Mouse (Mus musculus) limb, embryonic 14.5 days (tissue): ENCODE data around the gene Gata5. TPM values are rescaled to one million over a fixed set of nuclear protein-coding genes. Genes with fewer than 3 reads are reported as not detected.

Source experiments
- ATAC-seq: fragments of 200-750 bp; cut with Nextera tagmentation; 2 replicates; pipeline ENCODE4 v1.8.0; 2017; ENCODE audit warnings: low read depth, moderate number of reproducible peaks, moderate TSS enrichment; ENCODE audit not compliant: low FRiP score
- DNase-seq: peaks from one replicate; pipeline ENCODE4 v3.0.0-alpha.2; 2015; ENCODE audit warnings: low spot score
- H3K27ac ChIP-seq: fragments of 300-500 bp; sonication (generic); replicated peaks from 2 replicates; pipeline ENCODE4 v1.5.1; 2014; ENCODE audit warnings: low read depth, mild to moderate bottlenecking, low read length, moderate library complexity, mixed read lengths
- H3K27me3 ChIP-seq: fragments of 300-500 bp; sonication (generic); 2 replicates; pipeline ENCODE4 v1.6.1; 2014; ENCODE audit warnings: low read length, mixed read lengths; ENCODE audit not compliant: control insufficient read depth, insufficient read depth
- H3K36me3 ChIP-seq: fragments of 300-500 bp; sonication (generic); 2 replicates; pipeline ENCODE4 v1.6.1; 2014; ENCODE audit warnings: mild to moderate bottlenecking, low read length, moderate library complexity, mixed read lengths; ENCODE audit not compliant: control insufficient read depth, insufficient read depth
- H3K4me1 ChIP-seq: fragments of 300-500 bp; sonication (generic); 2 replicates; pipeline ENCODE4 v1.6.1; 2014; ENCODE audit warnings: antibody characterized with exemption, low read length, mixed read lengths; ENCODE audit not compliant: control insufficient read depth, insufficient read depth
- H3K4me2 ChIP-seq: fragments of 300-500 bp; sonication (generic); replicated peaks from 2 replicates; pipeline ENCODE4 v1.6.1; 2014; ENCODE audit warnings: low read depth, mild to moderate bottlenecking, low read length, moderate library complexity; ENCODE audit not compliant: severe bottlenecking
- H3K4me3 ChIP-seq: fragments of 300-500 bp; sonication (generic); replicated peaks from 2 replicates; pipeline ENCODE4 v1.5.1; 2014; ENCODE audit warnings: low read length
- H3K9ac ChIP-seq: fragments of 300-500 bp; sonication (generic); 2 replicates; pipeline ENCODE4 v1.6.1; 2014; ENCODE audit warnings: mild to moderate bottlenecking, low read depth, low read length, moderate library complexity; ENCODE audit not compliant: severe bottlenecking
- H3K9me3 ChIP-seq: fragments of 300-500 bp; sonication (generic); 2 replicates; pipeline ENCODE4 v1.6.1; 2016; ENCODE audit warnings: low read length; ENCODE audit not compliant: control insufficient read depth
- POLR2A ChIP-seq: fragments of 200-500 bp; IDR thresholded peaks from 2 replicates; pipeline ENCODE4 v1.8.0; 2012; ENCODE audit warnings: inconsistent platforms, mild to moderate bottlenecking, moderate library complexity, borderline replicate concordance; ENCODE audit not compliant: insufficient read depth, insufficient read length; ENCODE audit errors: extremely low read depth
- WGBS: fragments of 180-500 bp; shearing (Covaris S2); extraction: QIAGEN DNeasy Blood & Tissue Kit; methylation state at CpG from one replicate; pipeline ENCODE4 v1.1.7; 2014; 5-methylcytosine and 5-hydroxymethylcytosine counted together
- polyA plus RNA-seq, 2 experiments: library from polyadenylated mRNA; depleted of rRNA in 1 of 2; stranded (reverse) in 1 of 2; unstranded in 1 of 2; fragments of >200 nt; fragmentation: Nextera tagmentation in 1 of 2; extraction: Ambion mirVana in 1 of 2; gene quantifications; 2 replicates each; pipeline versions ENCODE4 v1.2.1 to v1.2.3; 2012 to 2014

Gata5 gene
- polyA plus RNA-seq, 2 experiments, result 0.05 to 0.06 TPM

DNA sequence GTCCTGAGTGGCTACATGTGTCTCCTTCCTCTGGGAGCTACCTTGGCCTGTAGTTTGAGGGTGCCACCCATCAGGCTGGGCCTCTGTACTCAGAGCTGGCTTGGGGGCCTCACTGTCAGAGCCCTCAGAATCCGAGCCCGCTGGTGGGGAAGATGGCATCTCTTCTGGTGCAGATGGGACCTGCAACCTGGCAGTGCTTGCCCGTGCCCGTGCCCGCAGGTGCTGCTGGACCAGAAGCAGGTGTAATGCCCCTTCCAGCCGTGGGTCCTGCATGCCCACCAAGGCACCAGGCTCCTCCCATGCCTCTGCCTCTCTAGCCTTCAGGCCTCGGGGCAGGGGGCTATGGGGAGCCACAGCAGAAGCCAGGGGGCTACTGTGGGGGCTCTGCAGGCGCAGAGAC, 55.2 kb downstream of the Gata5 start:
- ATAC-seq (no peak), DNase-seq (no peak)
- no peak for TF ChIP-seq POLR2A
- no peak overlapping the region for H3K4me3 ChIP-seq
- no peaks in the 10 kb centered on the region for H3K27me3 ChIP-seq
- H3K27ac ChIP-seq, result no peak overlapping the region
- no peaks in the 10 kb centered on the region for H3K36me3 ChIP-seq
- H3K9me3 ChIP-seq, result no peaks in the 10 kb centered on the region
- H3K4me1 ChIP-seq, result no peaks in the 10 kb centered on the region
- H3K9ac ChIP-seq, result 0 out of 2 replicates have a peak overlapping the region, but pooled peaks have one; percentile 1
- no peak overlapping the region for H3K4me2 ChIP-seq
- WGBS, result 76% methylated on average over 8 of the region's 8 CpGs

- no peak overlapping the region for H3K4me3 ChIP-seq
- no peak overlapping the region for H3K9ac ChIP-seq
- no peaks in the 10 kb centered on the region for H3K9me3 ChIP-seq
- no peak for TF ChIP-seq POLR2A
- no peak overlapping the region for H3K27ac ChIP-seq
- DNase-seq (no peak), ATAC-seq (no peak)
- no peaks in the 10 kb centered on the region for H3K27me3 ChIP-seq
- H3K4me2 ChIP-seq, result no peak overlapping the region
- 61% methylated on average over 8 of the region's 8 CpGs for WGBS
- H3K4me1 ChIP-seq, result 0 out of 2 replicates have a peak, but pooled peaks cover 3% of the 10 kb centered on the region
- H3K36me3 ChIP-seq, result no peaks in the 10 kb centered on the region
These were observed 56.7 kb downstream of the Gata5 start for GRCm38 (mm10) chr2:180277773-180278320.

DNA sequence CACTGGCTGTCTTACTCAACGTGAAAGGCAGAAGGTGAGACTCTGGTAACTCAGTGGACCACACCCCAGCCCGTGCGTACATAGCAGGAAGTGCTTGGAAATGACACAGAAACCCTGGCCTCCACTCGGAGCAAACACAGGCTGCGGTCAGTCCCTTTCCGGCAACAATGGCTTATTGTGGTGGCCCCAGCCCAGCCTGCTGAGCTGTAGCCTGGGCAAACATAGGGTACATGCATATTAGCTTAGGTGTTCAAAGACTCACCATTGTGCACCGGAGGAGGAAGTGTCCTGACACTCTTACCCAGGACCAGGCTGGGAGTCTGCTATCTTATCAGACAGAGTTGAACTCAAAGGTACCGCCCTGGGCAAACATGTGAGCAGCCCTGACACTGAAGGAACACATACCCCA, 57.6 kb downstream of the Gata5 start:
- Histone ChIP-seq H3K27ac (no peak overlapping the region), H3K27me3 (no peaks in the 10 kb centered on the region), H3K4me1 (peaks cover 11% of the 10 kb centered on the region; the same call in 1 of the 2 replicates), H3K9ac (no peak overlapping the region), H3K36me3 (no peaks in the 10 kb centered on the region), H3K4me3 (no peak overlapping the region), H3K9me3 (no peaks in the 10 kb centered on the region), H3K4me2 (no peak overlapping the region)
- ATAC-seq (no peak), DNase-seq (no peak)
- WGBS, result 74% methylated on average over 8 of the region's 8 CpGs
- no peak for TF ChIP-seq POLR2A

GRCm38 (mm10) chr2:180276385-180276784, 58.1 kb downstream of the Gata5 start:
- H3K4me1 ChIP-seq, result peaks cover 14% of the 10 kb centered on the region; the same call in 1 of the 2 replicates
- H3K36me3 ChIP-seq, result no peaks in the 10 kb centered on the region
- ATAC-seq (no peak), DNase-seq (no peak)
- TF ChIP-seq POLR2A, result no peak
- H3K9me3 ChIP-seq, result no peaks in the 10 kb centered on the region
- no peak overlapping the region for H3K4me3 ChIP-seq
- no peak overlapping the region for H3K27ac ChIP-seq
- H3K9ac ChIP-seq, result no peak overlapping the region
- H3K4me2 ChIP-seq, result 0 out of 2 replicates have a peak overlapping the region, but pooled peaks have one; percentile 3
- WGBS, result 59% methylated on average over 4 of the region's 4 CpGs
- no peaks in the 10 kb centered on the region for H3K27me3 ChIP-seq

DNA sequence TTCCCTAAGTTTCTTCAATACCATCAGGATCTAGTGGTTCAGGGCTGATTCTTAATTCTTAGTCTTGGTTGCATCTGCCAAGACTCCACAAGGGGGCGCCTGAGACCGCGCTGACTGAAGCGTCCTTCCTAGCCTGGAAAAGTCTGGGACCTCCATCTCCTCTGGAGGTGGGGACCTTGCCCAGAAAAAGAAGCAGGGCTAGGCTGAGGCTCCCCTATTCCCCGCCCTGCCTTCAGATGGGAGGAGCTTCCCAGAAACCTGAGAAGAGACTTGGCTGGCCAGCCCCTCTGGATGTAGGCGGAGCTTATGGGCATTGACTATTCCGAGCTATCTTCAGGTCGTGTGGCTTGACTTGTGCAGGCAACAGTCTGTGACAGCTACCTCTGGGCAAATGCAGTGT, 58.7 kb downstream of the Gata5 start:
- WGBS, result 2% methylated on average over 8 of the region's 8 CpGs
- Histone ChIP-seq H3K27ac (no peak overlapping the region), H3K36me3 (peaks cover 2% of the 10 kb centered on the region; the same call in 1 of the 2 replicates), H3K9ac (no peak overlapping the region), H3K4me3 (no peak overlapping the region), H3K4me2 (0 out of 2 replicates have a peak overlapping the region, but pooled peaks have one; percentile 3), H3K4me1 (peaks cover 14% of the 10 kb centered on the region; the same call in 1 of the 2 replicates), H3K9me3 (no peaks in the 10 kb centered on the region), H3K27me3 (no peaks in the 10 kb centered on the region)
- ATAC-seq (peak; percentile 62), DNase-seq (peak; percentile 94)
- no peak for TF ChIP-seq POLR2A

Other genes starting within 250 kb of the Gata5 start
- gene Hrh3, start 230.2 kb downstream of the Gata5 start, polyA plus RNA-seq (2012; rRNA removed), result 0.04 and 0.10 TPM in 2 replicates
- gene Hrh3, start 230.2 kb downstream of the Gata5 start, polyA plus RNA-seq (2014; fragmentation: Nextera tagmentation; extraction: Ambion mirVana), result 0.17 TPM in 1 of 2 replicates, not detected in the other
- 23.2 and 28.6 TPM in 2 replicates for gene Osbpl2, start 215.4 kb downstream of the Gata5 start, polyA plus RNA-seq (2012; rRNA removed)
- 42.2 and 42.7 TPM in 2 replicates for gene Osbpl2, start 215.4 kb downstream of the Gata5 start, polyA plus RNA-seq (2014; fragmentation: Nextera tagmentation; extraction: Ambion mirVana)
- 115 and 147 TPM in 2 replicates for gene Adrm1, start 163.2 kb downstream of the Gata5 start, polyA plus RNA-seq (2012; rRNA removed)
- 135 and 147 TPM in 2 replicates for gene Adrm1, start 163.2 kb downstream of the Gata5 start, polyA plus RNA-seq (2014; fragmentation: Nextera tagmentation; extraction: Ambion mirVana)
- 47.3 and 56.7 TPM in 2 replicates for gene Lama5, start 108.8 kb downstream of the Gata5 start, polyA plus RNA-seq (2012; rRNA removed)
- gene Lama5, start 108.8 kb downstream of the Gata5 start, polyA plus RNA-seq (2014; fragmentation: Nextera tagmentation; extraction: Ambion mirVana), result 30.4 and 31.2 TPM in 2 replicates
- gene Rps21, start 77.3 kb downstream of the Gata5 start, polyA plus RNA-seq (2012; rRNA removed), result 3,975 and 4,219 TPM in 2 replicates
- 716 and 729 TPM in 2 replicates for gene Rps21, start 77.3 kb downstream of the Gata5 start, polyA plus RNA-seq (2014; fragmentation: Nextera tagmentation; extraction: Ambion mirVana)
- 37.7 and 45.8 TPM in 2 replicates for gene Cables2, start 61.2 kb downstream of the Gata5 start, polyA plus RNA-seq (2012; rRNA removed)
- 22.5 and 23.4 TPM in 2 replicates for gene Cables2, start 61.2 kb downstream of the Gata5 start, polyA plus RNA-seq (2014; fragmentation: Nextera tagmentation; extraction: Ambion mirVana)
- gene Rbbp8nl, start 44.8 kb downstream of the Gata5 start, polyA plus RNA-seq (2012; rRNA removed), result 2.0 and 2.3 TPM in 2 replicates
- gene Rbbp8nl, start 44.8 kb downstream of the Gata5 start, polyA plus RNA-seq (2014; fragmentation: Nextera tagmentation; extraction: Ambion mirVana), result 1.0 and 1.3 TPM in 2 replicates
- 0.87 and 1.1 TPM in 2 replicates for gene Slco4a1, start 121.5 kb upstream of the Gata5 start, polyA plus RNA-seq (2012; rRNA removed)
- 0.41 and 0.54 TPM in 2 replicates for gene Slco4a1, start 121.5 kb upstream of the Gata5 start, polyA plus RNA-seq (2014; fragmentation: Nextera tagmentation; extraction: Ambion mirVana)
- gene Ntsr1, start 165.3 kb upstream of the Gata5 start, polyA plus RNA-seq (2012; rRNA removed), result 0.52 and 0.77 TPM in 2 replicates
- gene Ntsr1, start 165.3 kb upstream of the Gata5 start, polyA plus RNA-seq (2014; fragmentation: Nextera tagmentation; extraction: Ambion mirVana), result 0.40 TPM in 2 replicates
- 46.6 and 52.2 TPM in 2 replicates for gene Mrgbp, start 246.6 kb upstream of the Gata5 start, polyA plus RNA-seq (2012; rRNA removed)
- 30.5 and 31.9 TPM in 2 replicates for gene Mrgbp, start 246.6 kb upstream of the Gata5 start, polyA plus RNA-seq (2014; fragmentation: Nextera tagmentation; extraction: Ambion mirVana)